Mouse (Mus musculus) bone marrow macrophage, adult 2 months (primary cell): ENCODE measurements around the gene Fbxl14. TPM values are rescaled to one million over a fixed set of nuclear protein-coding genes. Genes with fewer than 3 reads are reported as not detected.
A peak's percentile ranks its signal among the peaks of the same experiment; 100 is the strongest.
"Not testable (repeated sequence)": the region's sequence is repeated elsewhere in the genome, so short reads cannot be mapped to it uniquely, and the experiment has no call there.

Experiments
- H3K27ac ChIP-seq: 2 replicates; pipeline ENCODE4 v1.5.1; 2012; ENCODE audit warnings: low read depth, low read length; ENCODE audit not compliant: insufficient read depth
- H3K4me1 ChIP-seq: 2 replicates; pipeline ENCODE4 v1.6.1; 2012; ENCODE audit warnings: low read length; ENCODE audit not compliant: control insufficient read depth, insufficient read depth
- H3K4me3 ChIP-seq: 2 replicates; pipeline ENCODE4 v1.5.1; 2012; ENCODE audit warnings: mild to moderate bottlenecking, low read length, moderate library complexity; ENCODE audit not compliant: insufficient read depth
- CTCF ChIP-seq: IDR thresholded peaks from 2 replicates; pipeline ENCODE4 v1.5.1; 2012; ENCODE audit warnings: low read depth, mild to moderate bottlenecking, low read length, moderate library complexity
- POLR2A ChIP-seq: IDR thresholded peaks from 2 replicates; pipeline ENCODE4 v1.6.1; 2012; ENCODE audit warnings: mild to moderate bottlenecking, low read depth, low read length, borderline replicate concordance
- polyA plus RNA-seq: library from polyadenylated mRNA; stranded (reverse); fragments of >200 nt; gene quantifications from 2 replicates; pipeline ENCODE4 v1.2.4, GENCODE M21; 2012; ENCODE audit not compliant: missing spikeins, insufficient read depth, insufficient read length

Gene Fbxl14
- polyA plus RNA-seq, 1 experiment, result 30.7 TPM

DNA sequence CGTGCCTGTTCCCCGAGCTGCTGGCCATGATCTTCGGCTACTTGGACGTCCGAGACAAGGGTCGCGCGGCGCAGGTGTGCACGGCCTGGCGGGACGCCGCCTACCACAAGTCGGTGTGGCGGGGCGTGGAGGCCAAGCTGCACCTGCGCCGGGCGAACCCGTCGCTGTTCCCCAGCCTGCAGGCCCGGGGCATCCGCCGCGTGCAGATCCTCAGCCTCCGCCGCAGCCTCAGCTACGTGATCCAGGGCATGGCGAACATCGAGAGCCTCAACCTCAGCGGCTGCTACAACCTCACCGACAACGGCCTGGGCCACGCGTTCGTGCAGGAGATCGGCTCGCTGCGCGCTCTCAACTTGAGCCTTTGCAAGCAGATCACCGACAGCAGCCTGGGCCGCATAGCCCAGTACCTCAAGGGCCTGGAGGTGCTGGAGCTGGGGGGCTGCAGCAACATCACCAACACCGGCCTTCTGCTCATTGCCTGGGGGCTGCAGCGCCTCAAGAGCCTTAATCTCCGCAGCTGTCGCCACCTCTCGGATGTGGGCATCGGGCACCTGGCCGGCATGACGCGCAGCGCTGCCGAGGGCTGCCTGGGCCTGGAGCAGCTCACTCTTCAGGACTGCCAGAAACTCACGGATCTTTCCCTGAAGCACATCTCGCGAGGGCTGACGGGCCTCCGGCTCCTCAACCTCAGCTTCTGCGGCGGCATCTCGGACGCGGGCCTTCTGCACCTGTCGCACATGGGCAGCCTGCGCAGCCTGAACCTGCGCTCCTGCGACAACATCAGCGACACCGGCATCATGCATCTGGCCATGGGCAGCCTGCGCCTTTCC lies 623 bp downstream of the Fbxl14 start:
- H3K4me1 ChIP-seq, result peaks cover 7% of the 10 kb centered on the region

DNA sequence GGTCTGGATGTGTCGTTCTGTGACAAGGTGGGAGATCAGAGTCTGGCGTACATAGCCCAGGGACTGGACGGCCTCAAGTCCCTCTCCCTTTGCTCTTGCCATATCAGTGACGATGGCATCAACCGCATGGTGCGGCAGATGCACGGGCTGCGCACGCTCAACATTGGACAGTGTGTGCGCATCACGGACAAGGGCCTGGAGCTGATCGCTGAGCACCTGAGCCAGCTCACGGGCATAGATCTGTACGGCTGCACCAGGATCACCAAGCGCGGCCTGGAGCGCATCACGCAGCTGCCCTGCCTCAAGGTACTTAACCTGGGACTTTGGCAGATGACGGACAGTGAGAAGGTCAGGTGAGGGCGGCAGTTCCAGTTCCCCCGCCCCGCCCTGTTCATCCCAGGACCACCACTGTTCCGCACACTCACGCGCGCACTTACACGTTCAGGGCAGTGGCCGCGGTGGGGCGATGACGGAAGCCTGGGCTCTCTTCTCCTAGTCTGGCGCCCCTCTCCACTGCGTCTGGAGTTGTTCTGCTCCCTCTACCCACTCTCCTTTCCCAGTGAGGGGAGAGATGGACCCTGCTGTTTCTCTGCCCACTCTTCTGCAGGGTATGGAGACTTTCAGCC lies 1.4 kb downstream of the Fbxl14 start:
- no peak for TF ChIP-seq POLR2A
- TF ChIP-seq CTCF, result no peak
- H3K4me1 ChIP-seq, result peaks cover 12% of the 10 kb centered on the region
- peak overlapping the region; percentile 19 for H3K27ac ChIP-seq
- H3K4me3 ChIP-seq, result peak overlapping the region; percentile 69

More for the DNA sequence above, 623 bp downstream of the Fbxl14 start:
- no peak for TF ChIP-seq CTCF
- TF ChIP-seq POLR2A, result no peak
- Histone ChIP-seq H3K4me3 (peak overlapping the region; percentile 69), H3K27ac (peak overlapping the region; percentile 68)

DNA sequence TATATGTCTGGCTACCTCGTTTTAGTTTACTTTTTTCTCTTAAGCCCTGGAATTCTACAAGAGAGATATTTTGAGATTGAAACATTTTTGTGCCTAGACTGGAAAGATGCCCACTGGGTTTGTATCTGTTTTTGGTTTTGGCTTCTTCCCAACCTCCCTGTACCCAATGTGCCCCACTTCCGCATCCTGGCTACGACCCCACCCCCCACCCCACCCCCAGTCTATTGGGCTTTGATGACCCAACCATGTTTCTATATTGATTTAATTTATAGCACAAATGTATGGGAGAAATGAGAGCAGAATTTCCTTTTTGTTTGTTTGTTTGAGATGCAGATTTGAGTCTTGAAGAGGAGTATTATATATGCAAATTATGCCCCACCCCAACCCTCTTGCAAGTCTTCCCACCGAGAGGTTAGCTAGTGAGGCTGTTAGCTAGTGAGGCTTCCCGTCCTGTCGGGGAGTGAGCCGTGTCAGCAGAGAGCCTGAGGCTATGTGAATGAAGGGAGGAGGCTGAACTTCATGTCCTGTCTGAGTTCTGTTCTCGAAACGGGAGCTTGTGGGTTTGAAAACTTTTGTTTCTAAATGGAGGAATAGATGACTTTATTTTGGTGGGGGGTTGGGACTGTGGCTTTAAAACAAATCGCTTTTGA lies 2.4 kb downstream of the Fbxl14 start:
- Histone ChIP-seq H3K4me3 (peak overlapping the region; percentile 59), H3K4me1 (peaks cover 21% of the 10 kb centered on the region)
- H3K27ac ChIP-seq, result not testable (repeated sequence)

DNA sequence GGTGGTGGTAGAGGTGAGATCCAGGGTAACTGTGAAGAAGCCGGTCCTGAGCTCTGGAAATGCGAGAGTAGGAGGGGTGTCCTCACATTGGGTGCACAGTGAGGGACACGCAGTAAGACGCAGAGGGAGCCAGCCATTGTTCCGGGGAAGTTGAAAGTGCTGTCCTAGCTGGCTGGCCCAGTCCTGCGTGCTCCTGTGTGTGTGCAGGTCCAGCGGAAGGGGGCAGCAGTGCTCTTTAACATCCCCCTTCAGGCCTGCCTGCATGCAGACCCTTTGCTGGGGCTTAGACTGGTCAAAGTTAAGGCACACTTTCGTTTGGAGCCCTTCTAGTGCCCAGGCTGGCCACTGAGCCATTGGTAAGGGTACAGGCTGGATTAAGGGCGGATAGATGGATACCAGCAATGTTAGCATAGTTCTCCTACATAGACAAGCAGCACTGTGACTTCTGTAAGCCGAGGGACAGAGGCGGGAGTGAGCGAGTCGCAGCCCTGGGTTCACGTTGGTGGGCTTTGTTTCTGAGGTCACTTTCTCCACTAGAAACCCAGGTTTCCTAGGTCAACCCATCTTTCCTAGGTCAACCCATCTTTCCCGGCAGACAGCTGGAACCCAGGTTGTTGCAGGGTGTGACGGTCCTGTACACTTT lies 3.6 kb downstream of the Fbxl14 start:
- no peak overlapping the region; the same call in 1 of the 2 replicates for H3K4me3 ChIP-seq
- peaks cover 22% of the 10 kb centered on the region for H3K4me1 ChIP-seq
- TF ChIP-seq CTCF, result no peak
- no peak for TF ChIP-seq POLR2A
- no peak overlapping the region for H3K27ac ChIP-seq

DNA sequence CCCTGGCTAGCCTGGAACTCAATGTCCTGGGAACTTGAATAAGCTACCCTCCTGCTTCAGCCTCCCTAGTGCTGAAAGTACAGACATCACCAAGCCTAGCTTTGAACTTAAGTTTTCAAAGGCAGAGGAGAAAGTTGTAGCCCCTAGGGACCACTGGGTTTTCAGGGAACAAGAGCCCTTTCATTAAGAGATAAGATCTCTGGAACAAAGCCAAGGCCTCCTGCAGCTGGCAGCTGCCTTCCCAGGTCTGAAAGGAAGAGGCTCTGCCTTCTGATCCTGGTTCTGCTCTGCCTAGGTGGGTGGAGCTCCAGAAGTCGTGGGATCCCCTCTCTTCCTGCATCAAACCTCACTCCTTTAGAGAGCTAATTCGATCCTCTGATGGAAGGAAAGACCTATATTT lies 6.0 kb downstream of the Fbxl14 start:
- H3K4me3 ChIP-seq, result no peak overlapping the region
- no peak for TF ChIP-seq CTCF
- no peak for TF ChIP-seq POLR2A
- peaks cover 25% of the 10 kb centered on the region for H3K4me1 ChIP-seq
- no peak overlapping the region for H3K27ac ChIP-seq

DNA sequence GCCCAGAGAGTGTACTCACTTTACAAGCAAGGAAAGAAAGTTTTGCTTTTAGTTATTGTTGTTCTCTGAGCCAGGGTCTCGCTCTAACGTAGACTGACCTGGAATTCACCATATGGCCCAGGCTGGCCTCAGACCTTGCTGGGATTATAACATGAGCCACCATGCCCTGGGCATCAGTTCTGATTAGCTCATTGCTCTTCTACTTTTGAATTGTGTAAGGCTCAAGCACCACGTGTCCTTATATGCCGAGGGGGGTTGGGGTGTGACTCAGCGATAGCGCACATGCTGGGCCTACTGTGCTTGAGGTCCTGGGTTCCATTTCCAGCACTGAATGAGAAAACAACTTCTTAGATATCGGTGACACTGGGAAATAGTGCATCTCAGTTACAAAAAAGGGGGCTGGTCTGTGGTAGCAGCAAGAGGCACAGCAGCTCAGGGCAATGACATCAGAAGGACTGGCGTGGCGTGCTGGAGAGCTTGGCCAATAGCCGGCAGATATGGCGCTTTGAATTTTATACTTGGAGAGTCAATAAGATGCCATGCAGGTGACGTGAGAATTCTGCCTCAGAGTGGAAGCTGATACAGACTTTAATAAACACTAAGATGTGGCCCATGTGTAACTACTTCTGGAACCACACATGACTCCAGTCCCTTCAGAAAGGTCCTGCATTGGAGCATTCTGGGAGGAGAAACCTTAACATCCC lies 7.1 kb downstream of the Fbxl14 start:
- no peak overlapping the region for H3K27ac ChIP-seq
- H3K4me1 ChIP-seq, result peaks cover 25% of the 10 kb centered on the region
- no peak overlapping the region for H3K4me3 ChIP-seq
- TF ChIP-seq CTCF, result no peak
- TF ChIP-seq POLR2A, result no peak

DNA sequence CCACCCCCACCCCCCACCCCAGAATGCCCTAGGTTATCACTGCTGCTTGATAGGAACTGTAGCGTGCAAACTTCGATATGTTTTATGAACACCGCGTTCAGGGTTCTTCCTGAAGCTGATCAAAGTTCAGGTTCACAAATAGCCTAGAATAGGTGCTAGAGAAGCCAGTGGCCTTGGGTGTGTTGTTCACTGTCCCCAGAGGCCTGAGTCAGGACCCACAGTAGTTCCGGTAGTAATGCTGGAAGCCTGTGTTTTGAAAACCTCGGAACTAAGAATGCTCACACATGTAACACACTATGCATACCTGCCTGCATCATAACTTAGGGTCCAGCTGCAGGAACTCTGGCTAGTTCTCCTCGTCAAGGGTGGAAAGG lies 7.6 kb downstream of the Fbxl14 start:
- no peak overlapping the region for H3K4me3 ChIP-seq
- TF ChIP-seq POLR2A (no peak), CTCF (no peak)
- no peak overlapping the region for H3K27ac ChIP-seq
- peaks cover 25% of the 10 kb centered on the region for H3K4me1 ChIP-seq

DNA sequence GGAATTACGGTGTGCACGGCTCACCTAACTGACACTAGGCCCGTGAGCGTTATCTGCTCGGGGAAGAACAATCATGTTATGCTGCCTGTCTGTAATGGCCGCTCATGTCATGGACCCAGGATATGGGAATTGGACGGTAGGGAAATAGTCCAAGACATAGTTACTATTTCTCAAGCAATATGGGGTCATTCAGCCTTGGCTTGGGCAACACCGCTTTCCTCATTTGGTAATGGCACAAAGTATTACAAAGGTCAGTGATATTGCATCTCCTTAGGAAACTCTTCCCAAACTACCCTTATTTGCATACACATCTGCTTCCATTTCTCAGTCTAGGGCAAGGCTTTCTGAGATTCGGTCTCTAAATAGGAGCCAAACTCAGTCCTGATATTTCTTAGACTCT lies 8.2 kb downstream of the Fbxl14 start:
- Histone ChIP-seq H3K4me1 (peaks cover 25% of the 10 kb centered on the region), H3K4me3 (no peak overlapping the region), H3K27ac (no peak overlapping the region)
- no peak for TF ChIP-seq POLR2A
- no peak for TF ChIP-seq CTCF

DNA sequence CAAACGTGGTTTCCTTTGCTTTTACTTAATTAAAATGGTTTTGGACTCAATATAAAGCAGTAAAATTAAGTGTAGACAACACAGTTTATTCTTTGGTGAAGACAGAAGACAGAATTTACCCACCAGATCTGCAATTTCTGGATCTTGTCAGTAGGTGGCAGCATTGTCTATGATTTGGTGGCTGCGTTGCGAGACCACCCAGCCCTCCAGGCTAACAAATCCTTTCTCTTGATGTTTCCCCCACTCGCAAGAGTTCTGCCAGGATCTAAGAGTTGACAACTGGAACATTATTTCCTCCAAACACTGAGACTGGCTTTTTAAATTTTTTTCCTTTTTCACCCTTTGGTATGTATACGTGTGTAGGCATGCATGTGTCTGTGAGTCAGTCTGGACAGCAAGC lies 10.3 kb downstream of the Fbxl14 start:
- Histone ChIP-seq H3K4me1 (peaks cover 22% of the 10 kb centered on the region), H3K4me3 (no peak overlapping the region), H3K27ac (no peak overlapping the region)
- TF ChIP-seq POLR2A (no peak), CTCF (peak; percentile 97)
